Mouse (Mus musculus): ENCODE measurements around the gene Hs6st1. TPM values are rescaled to one million over a fixed set of nuclear protein-coding genes. Genes with fewer than 3 reads are reported as not detected.
"Not testable (repeated sequence)": the region's sequence is repeated elsewhere in the genome, so short reads cannot be mapped to it uniquely, and the experiment has no call there.

The Hs6st1 gene
- 4.4 and 5.1 TPM in 2 replicates for polyA plus RNA-seq (2015; fragmentation: Nextera tagmentation; extraction: Ambion mirVana)

GRCm38 (mm10) chr1:36068076-36068475 is at the start of gene Hs6st1:
Gene Hs6st1 (plus strand): TSS chr1:36068400.
- Histone ChIP-seq H3K36me3 (ENCODE audit: control insufficient read depth, insufficient read depth, low read length) (no peaks in the 10 kb centered on the region), H3K4me2 (ENCODE audit: low read depth, low read length) (peak within 1 kb of the TSS; percentile 92), H3K4me3 (ENCODE audit: low read length) (peak within 1 kb of the TSS; percentile 82), H3K27ac (ENCODE audit: low read length) (peak within 1 kb of the TSS; percentile 71), H3K9me3 (ENCODE audit: control insufficient read depth, low read length) (no peaks in the 10 kb centered on the region), H3K4me1 (replicated peaks; ENCODE audit: control insufficient read depth, insufficient read depth, low read length) (peaks cover 42% of the 10 kb centered on the region), H3K27me3 (ENCODE audit: control insufficient read depth, insufficient read depth, low read depth, low read length) (no peaks in the 10 kb centered on the region), H3K9ac (ENCODE audit: low read length) (peak within 1 kb of the TSS; percentile 79)
- ATAC-seq (ENCODE audit: low read depth), result peak; percentile 93
- 0% methylated on average over 30 of the region's 55 CpGs for WGBS

DNA sequence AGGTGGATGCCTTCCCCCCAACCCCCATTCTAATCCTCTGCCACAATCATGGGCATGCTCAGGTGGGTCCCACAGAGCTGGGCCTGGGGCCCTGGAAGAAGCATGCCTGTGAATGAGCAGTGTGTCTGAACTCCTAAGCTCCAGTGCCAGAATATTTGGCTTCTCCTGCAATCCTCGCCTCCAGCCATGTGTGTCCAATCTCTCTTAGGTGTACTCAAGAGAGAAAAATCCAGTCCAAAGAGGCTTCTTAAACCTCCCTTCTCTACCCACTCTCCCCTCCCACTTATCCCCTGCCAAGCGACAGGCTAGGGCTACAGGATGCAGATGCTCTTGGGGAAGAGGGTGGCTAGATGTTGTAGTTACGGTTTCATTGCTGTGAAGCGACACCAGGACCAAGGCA is 49.6 kb upstream of the Hs6st1 start:
- Histone ChIP-seq H3K36me3 (ENCODE audit: control insufficient read depth, insufficient read depth, low read length) (no peaks in the 10 kb centered on the region), H3K9me3 (ENCODE audit: control insufficient read depth, low read length) (no peaks in the 10 kb centered on the region), H3K4me3 (ENCODE audit: low read length) (no peak overlapping the region), H3K27me3 (ENCODE audit: control insufficient read depth, insufficient read depth, low read depth, low read length) (no peaks in the 10 kb centered on the region), H3K27ac (ENCODE audit: low read length) (no peak overlapping the region), H3K9ac (ENCODE audit: low read length) (no peak overlapping the region), H3K4me1 (replicated peaks; ENCODE audit: control insufficient read depth, insufficient read depth, low read length) (peaks cover 32% of the 10 kb centered on the region), H3K4me2 (ENCODE audit: low read depth, low read length) (no peak overlapping the region)
- no peak for ATAC-seq (ENCODE audit: low read depth)
- WGBS, result 75% methylated on average over 4 of the region's 4 CpGs

GRCm38 (mm10) chr1:36019161-36019560 is 49.0 kb upstream of the Hs6st1 start:
- peaks cover 27% of the 10 kb centered on the region for H3K4me1 ChIP-seq (replicated peaks; ENCODE audit: control insufficient read depth, insufficient read depth, low read length)
- no peak overlapping the region for H3K27ac ChIP-seq (ENCODE audit: low read length)
- 94% methylated on average over 2 of the region's 2 CpGs for WGBS
- no peaks in the 10 kb centered on the region for H3K9me3 ChIP-seq (ENCODE audit: control insufficient read depth, low read length)
- H3K36me3 ChIP-seq (ENCODE audit: control insufficient read depth, insufficient read depth, low read length), result no peaks in the 10 kb centered on the region
- H3K9ac ChIP-seq (ENCODE audit: low read length), result no peak overlapping the region
- no peak for ATAC-seq (ENCODE audit: low read depth)
- no peak overlapping the region for H3K4me2 ChIP-seq (ENCODE audit: low read depth, low read length)
- H3K4me3 ChIP-seq (ENCODE audit: low read length), result no peak overlapping the region
- H3K27me3 ChIP-seq (ENCODE audit: control insufficient read depth, insufficient read depth, low read depth, low read length), result no peaks in the 10 kb centered on the region

DNA sequence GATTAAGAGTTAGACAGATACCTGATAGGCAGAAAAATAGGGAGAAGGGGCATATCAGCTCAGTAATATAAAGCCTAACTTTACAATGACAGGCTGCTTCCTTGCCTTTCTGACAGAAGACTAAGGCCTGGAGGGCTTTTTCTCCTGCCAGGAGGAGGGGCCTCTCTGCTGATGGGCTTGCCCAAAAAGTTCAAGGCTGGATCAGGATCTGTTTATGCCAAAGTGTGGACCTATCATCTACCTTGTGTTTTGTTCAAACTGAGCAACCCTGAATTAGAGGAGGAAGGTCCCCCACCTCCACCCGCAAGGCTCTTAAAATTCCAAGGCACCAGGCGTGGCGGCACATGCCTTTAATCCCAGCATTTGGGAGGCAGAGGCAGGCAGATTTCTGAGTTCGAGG is 47.9 kb upstream of the Hs6st1 start:
- Histone ChIP-seq H3K27ac (ENCODE audit: low read length) (no peak overlapping the region), H3K9me3 (ENCODE audit: control insufficient read depth, low read length) (no peaks in the 10 kb centered on the region), H3K4me1 (replicated peaks; ENCODE audit: control insufficient read depth, insufficient read depth, low read length) (peaks cover 26% of the 10 kb centered on the region), H3K4me3 (ENCODE audit: low read length) (no peak overlapping the region), H3K9ac (ENCODE audit: low read length) (no peak overlapping the region), H3K4me2 (ENCODE audit: low read depth, low read length) (no peak overlapping the region), H3K27me3 (ENCODE audit: control insufficient read depth, insufficient read depth, low read depth, low read length) (no peaks in the 10 kb centered on the region), H3K36me3 (ENCODE audit: control insufficient read depth, insufficient read depth, low read length) (no peaks in the 10 kb centered on the region)
- no peak for ATAC-seq (ENCODE audit: low read depth)
- 94% methylated on average over 4 of the region's 4 CpGs for WGBS

DNA sequence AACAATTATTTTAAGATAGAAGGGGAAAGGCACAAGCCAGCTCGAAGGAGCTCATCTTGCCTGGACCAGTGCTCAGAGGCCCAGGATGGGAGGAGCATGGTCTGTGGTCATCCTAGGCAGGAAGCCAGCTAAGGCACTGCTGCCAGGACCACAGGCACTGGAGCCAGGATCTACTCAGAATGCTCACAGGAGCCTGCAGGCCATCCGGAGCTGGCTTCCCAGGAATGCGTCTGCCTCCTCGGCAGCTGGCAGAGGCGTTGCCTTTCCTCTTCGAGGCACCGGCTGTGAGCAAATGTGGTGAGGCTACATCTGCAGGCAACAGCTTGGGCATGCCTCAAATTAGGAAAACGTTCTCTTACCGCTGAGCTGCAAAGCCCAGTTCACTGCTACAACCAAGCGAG is 37.8 kb upstream of the Hs6st1 start:
- 15% methylated on average over 10 of the region's 10 CpGs for WGBS
- peaks cover 8% of the 10 kb centered on the region for H3K4me1 ChIP-seq (replicated peaks; ENCODE audit: control insufficient read depth, insufficient read depth, low read length)
- peak overlapping the region; percentile 18; the same call in 1 of the 2 replicates for H3K27ac ChIP-seq (ENCODE audit: low read length)
- peak; percentile 91 for ATAC-seq (ENCODE audit: low read depth)
- no peaks in the 10 kb centered on the region for H3K36me3 ChIP-seq (ENCODE audit: control insufficient read depth, insufficient read depth, low read length)
- no peaks in the 10 kb centered on the region for H3K27me3 ChIP-seq (ENCODE audit: control insufficient read depth, insufficient read depth, low read depth, low read length)
- no peak overlapping the region for H3K4me2 ChIP-seq (ENCODE audit: low read depth, low read length)
- H3K9me3 ChIP-seq (ENCODE audit: control insufficient read depth, low read length), result no peaks in the 10 kb centered on the region
- H3K4me3 ChIP-seq (ENCODE audit: low read length), result no peak overlapping the region
- H3K9ac ChIP-seq (ENCODE audit: low read length), result no peak overlapping the region

GRCm38 (mm10) chr1:36038769-36039168 is 29.4 kb upstream of the Hs6st1 start:
- ATAC-seq (ENCODE audit: low read depth), result 0 out of 2 replicates have a peak, but pooled peaks have one; percentile 23
- H3K9ac ChIP-seq (ENCODE audit: low read length), result no peak overlapping the region
- peaks cover 4% of the 10 kb centered on the region for H3K9me3 ChIP-seq (ENCODE audit: control insufficient read depth, low read length)
- no peak overlapping the region for H3K27ac ChIP-seq (ENCODE audit: low read length)
- no peak overlapping the region for H3K4me3 ChIP-seq (ENCODE audit: low read length)
- no peaks in the 10 kb centered on the region for H3K4me1 ChIP-seq (replicated peaks; ENCODE audit: control insufficient read depth, insufficient read depth, low read length)
- H3K27me3 ChIP-seq (ENCODE audit: control insufficient read depth, insufficient read depth, low read depth, low read length), result no peaks in the 10 kb centered on the region
- H3K36me3 ChIP-seq (ENCODE audit: control insufficient read depth, insufficient read depth, low read length), result no peaks in the 10 kb centered on the region
- 66% methylated on average over 8 of the region's 8 CpGs for WGBS
- no peak overlapping the region for H3K4me2 ChIP-seq (ENCODE audit: low read depth, low read length)

DNA sequence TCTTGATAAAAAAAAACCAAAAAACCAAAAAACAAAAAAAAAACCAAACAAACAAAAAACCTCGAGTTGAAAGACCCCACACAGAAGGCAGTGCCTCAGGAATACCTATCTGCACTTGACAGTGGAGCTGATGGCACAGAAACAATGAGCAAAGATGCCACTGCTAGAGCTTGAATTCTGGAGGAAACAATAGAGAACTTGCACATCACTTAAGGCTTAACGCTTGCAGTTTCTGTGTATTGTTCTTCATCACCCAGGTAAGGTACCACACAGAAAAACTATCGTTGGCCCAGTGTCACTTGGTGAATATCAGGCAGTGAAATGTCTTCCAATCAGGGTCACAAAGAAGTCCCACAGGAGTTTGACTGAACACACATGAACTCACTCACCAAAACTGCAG is 26.1 kb upstream of the Hs6st1 start:
- Histone ChIP-seq H3K27ac (ENCODE audit: low read length) (no peak overlapping the region), H3K9me3 (ENCODE audit: control insufficient read depth, low read length) (peaks cover 4% of the 10 kb centered on the region), H3K27me3 (ENCODE audit: control insufficient read depth, insufficient read depth, low read depth, low read length) (no peaks in the 10 kb centered on the region), H3K4me3 (ENCODE audit: low read length) (no peak overlapping the region), H3K9ac (ENCODE audit: low read length) (no peak overlapping the region), H3K36me3 (ENCODE audit: control insufficient read depth, insufficient read depth, low read length) (no peaks in the 10 kb centered on the region), H3K4me2 (ENCODE audit: low read depth, low read length) (no peak overlapping the region), H3K4me1 (replicated peaks; ENCODE audit: control insufficient read depth, insufficient read depth, low read length) (no peaks in the 10 kb centered on the region)
- ATAC-seq (ENCODE audit: low read depth), result no peak
- 69% methylated on average over 3 of the region's 3 CpGs for WGBS

- H3K4me3 ChIP-seq (ENCODE audit: low read length); H3K9me3 ChIP-seq (ENCODE audit: control insufficient read depth, low read length); H3K4me2 ChIP-seq (ENCODE audit: low read depth, low read length); H3K4me1 ChIP-seq (replicated peaks; ENCODE audit: control insufficient read depth, insufficient read depth, low read length); H3K9ac ChIP-seq (ENCODE audit: low read length); H3K36me3 ChIP-seq (ENCODE audit: control insufficient read depth, insufficient read depth, low read length); H3K27me3 ChIP-seq (ENCODE audit: control insufficient read depth, insufficient read depth, low read depth, low read length); ATAC-seq (ENCODE audit: low read depth); H3K27ac ChIP-seq (ENCODE audit: low read length): not testable (repeated sequence)
- WGBS, result 94% methylated on average over 5 of the region's 5 CpGs
Observed at GRCm38 (mm10) chr1:36043793-36044192, 24.4 kb upstream of the Hs6st1 start.

DNA sequence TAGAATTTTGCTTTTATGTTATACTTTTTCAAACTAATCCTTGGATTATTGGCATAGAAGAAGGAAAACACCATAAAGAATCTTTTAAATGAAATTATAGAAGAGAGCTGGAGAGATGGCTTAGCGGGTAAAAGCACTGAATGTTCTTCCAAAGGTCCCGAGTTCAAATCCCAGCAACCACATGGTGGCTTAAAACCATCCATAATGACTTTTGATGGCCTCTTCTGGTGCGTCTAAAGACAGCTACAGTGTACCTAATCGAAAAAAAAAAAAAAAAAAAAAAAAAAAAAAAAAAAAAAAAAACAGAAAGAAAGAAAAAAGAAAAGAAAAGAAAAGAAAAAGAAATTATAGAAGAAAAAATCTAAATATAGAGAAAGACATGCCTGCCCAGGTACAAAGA is 23.9 kb upstream of the Hs6st1 start:
- Histone ChIP-seq H3K9me3 (ENCODE audit: control insufficient read depth, low read length) (peaks cover 4% of the 10 kb centered on the region), H3K4me3 (ENCODE audit: low read length) (no peak overlapping the region), H3K27ac (ENCODE audit: low read length) (no peak overlapping the region), H3K27me3 (ENCODE audit: control insufficient read depth, insufficient read depth, low read depth, low read length) (no peaks in the 10 kb centered on the region), H3K4me1 (replicated peaks; ENCODE audit: control insufficient read depth, insufficient read depth, low read length) (no peaks in the 10 kb centered on the region), H3K9ac (ENCODE audit: low read length) (no peak overlapping the region), H3K4me2 (ENCODE audit: low read depth, low read length) (no peak overlapping the region), H3K36me3 (ENCODE audit: control insufficient read depth, insufficient read depth, low read length) (no peaks in the 10 kb centered on the region)
- no peak for ATAC-seq (ENCODE audit: low read depth)
- WGBS, result 90% methylated on average over 4 of the region's 4 CpGs

GRCm38 (mm10) chr1:36052672-36053071 is 15.5 kb upstream of the Hs6st1 start:
- H3K4me3 ChIP-seq (ENCODE audit: low read length), result no peak overlapping the region
- H3K9ac ChIP-seq (ENCODE audit: low read length), result no peak overlapping the region
- no peaks in the 10 kb centered on the region for H3K27me3 ChIP-seq (ENCODE audit: control insufficient read depth, insufficient read depth, low read depth, low read length)
- no peaks in the 10 kb centered on the region for H3K36me3 ChIP-seq (ENCODE audit: control insufficient read depth, insufficient read depth, low read length)
- ATAC-seq (ENCODE audit: low read depth), result no peak
- H3K27ac ChIP-seq (ENCODE audit: low read length), result no peak overlapping the region
- no peaks in the 10 kb centered on the region for H3K9me3 ChIP-seq (ENCODE audit: control insufficient read depth, low read length)
- no peak overlapping the region for H3K4me2 ChIP-seq (ENCODE audit: low read depth, low read length)
- 75% methylated on average over 5 of the region's 5 CpGs for WGBS
- H3K4me1 ChIP-seq (replicated peaks; ENCODE audit: control insufficient read depth, insufficient read depth, low read length), result no peaks in the 10 kb centered on the region
